In genomic region chr15:102395061-102395460, GRCm38 (mm10) we compare ENCODE assay signal across 1 mouse cellular context.
TF ChIP-seq lines count a peak whose summit lies in the region.

No protein-coding gene starts in this region.

TF ChIP-seq in MEL, 35 proteins besides CTCF, POLR2A, EP300 and RAD21:
- TF ChIP-seq TAL1 (IDR thresholded peaks at IDR 0.05; ENCODE audit: low read length) (peak; percentile 38), GATA1 (IDR thresholded peaks at IDR 0.05; ENCODE audit: low read depth, low read length) (peak; percentile 20; the same call in 1 of the 2 replicates), USF1 (IDR thresholded peaks at IDR 0.05; ENCODE audit: low read depth, low read length) (no peak)
